ENCODE assay signal across 8 mouse cellular contexts in genomic region chr17:27056812-27057516, GRCm38 (mm10). TPM values are rescaled to one million over a fixed set of nuclear protein-coding genes. Genes with fewer than 3 reads are reported as not detected.
DNase-seq lines count a peak whose midpoint lies in the region; ATAC-seq and TF ChIP-seq lines count a peak whose summit lies in the region.

Gene Itpr3 (plus strand): TSS chr17:27057304.

- peak within 1 kb of the TSS; percentile 38; the same call in 1 of the 2 replicates for H3K9ac ChIP-seq in hindbrain, postnatal 0 days (replicated peaks; ENCODE audit: low read length)
- no peak within 1 kb of the TSS for H3K9ac ChIP-seq in liver, embryonic 14.5 days (replicated peaks)
- H3K9ac ChIP-seq in neural tube, embryonic 11.5 days (ENCODE audit: low read length), result peak within 1 kb of the TSS; percentile 42

- peak within 1 kb of the TSS; percentile 69 for H3K4me2 ChIP-seq in hindbrain, postnatal 0 days (ENCODE audit: low read depth, low read length)
- peak within 1 kb of the TSS; percentile 67 for H3K4me2 ChIP-seq in liver, embryonic 14.5 days (ENCODE audit: low read depth)
- peak within 1 kb of the TSS; percentile 66 for H3K4me2 ChIP-seq in neural tube, embryonic 11.5 days (ENCODE audit: low read depth)

- H3K27ac ChIP-seq in cerebellum, adult 2 months (ENCODE audit: insufficient read depth, low read length), result peak within 1 kb of the TSS; percentile 12; the same call in 1 of the 2 replicates
- peak within 1 kb of the TSS; percentile 7; the same call in 1 of the 2 replicates for H3K27ac ChIP-seq in hindbrain, postnatal 0 days
- no peak within 1 kb of the TSS for H3K27ac ChIP-seq in liver, embryonic 14.5 days
- H3K27ac ChIP-seq in neural tube, embryonic 11.5 days (ENCODE audit: low read depth, low read length), result no peak within 1 kb of the TSS

- WGBS in cerebellum, adult 2 months, result under 1% methylated on average over 64 of the region's 66 CpGs
- under 1% methylated on average over 64 of the region's 66 CpGs for WGBS in hindbrain, postnatal 0 days
- 0% methylated on average over 66 of the region's 66 CpGs for whole genome bisulfite sequencing in liver, embryonic 14.5 days (ENCODE audit: insufficient replicate concordance)
- under 1% methylated on average over 66 of the region's 66 CpGs for WGBS in neural tube, embryonic 11.5 days

- H3K27me3 ChIP-seq in cerebellum, adult 2 months (ENCODE audit: control insufficient read depth, insufficient read depth, low read length), result no peaks in the 10 kb centered on the region; the same call in 1 of the 2 replicates
- peaks cover 32% of the 10 kb centered on the region for H3K27me3 ChIP-seq in hindbrain, postnatal 0 days (ENCODE audit: insufficient read depth, low read length)
- H3K27me3 ChIP-seq in liver, embryonic 14.5 days (ENCODE audit: control insufficient read depth, insufficient read depth, low read length), result peaks cover 18% of the 10 kb centered on the region
- H3K27me3 ChIP-seq in neural tube, embryonic 11.5 days (ENCODE audit: control insufficient read depth, insufficient read depth, low read length), result peaks cover 34% of the 10 kb centered on the region

- TF ChIP-seq EP300 in liver, embryonic 14.5 days (IDR thresholded peaks at IDR 0.05; ENCODE audit: low read depth), result no peak

- peaks cover 5% of the 10 kb centered on the region; the same call in 1 of the 2 replicates for H3K4me1 ChIP-seq in cerebellum, adult 2 months (ENCODE audit: control insufficient read depth, insufficient read depth, low read length)
- H3K4me1 ChIP-seq in hindbrain, postnatal 0 days (ENCODE audit: insufficient read depth, low read length), result 0 out of 2 replicates have a peak, but pooled peaks cover 4% of the 10 kb centered on the region
- H3K4me1 ChIP-seq in liver, embryonic 14.5 days (replicated peaks; ENCODE audit: control insufficient read depth in 2 of 2, insufficient read depth in 2 of 2, low read length in 1 of 2), result peaks cover 0 to 3% of the 10 kb centered on the region in 2 experiments; a peak in 1 of 4 replicates
- no peaks in the 10 kb centered on the region for H3K4me1 ChIP-seq in neural tube, embryonic 11.5 days (ENCODE audit: control insufficient read depth, insufficient read depth, low read length)

- DNase-seq in Muller cell, postnatal 12 days (ENCODE audit: inconsistent ontology term), result peak; percentile 82
- peak; percentile 71 to 72 for DNase-seq in cerebellum, adult 2 months
- peak; percentile 61 for DNase-seq in gastrocnemius, postnatal 10 days
- peak; percentile 23 for DNase-seq in hindbrain, postnatal 0 days (ENCODE audit: low spot score)
- no peak for DNase-seq in liver, embryonic 14.5 days (ENCODE audit: low read depth in 3 of 3, low spot score in 3 of 3)
- peak; percentile 53 for DNase-seq in neural tube, embryonic 11.5 days (ENCODE audit: low spot score)
- peak; percentile 87 to 90 for DNase-seq in thymus, postnatal 10 days (ENCODE audit: low spot score in 2 of 2)

- no peak for TF ChIP-seq CTCF in cerebellum, adult 2 months (IDR thresholded peaks at IDR 0.05; ENCODE audit: borderline replicate concordance, insufficient read depth, low read depth, low read length)
- TF ChIP-seq CTCF in hindbrain, postnatal 0 days (IDR thresholded peaks at IDR 0.05; ENCODE audit: low read depth), result no peak
- TF ChIP-seq CTCF in liver, embryonic 14.5 days (IDR thresholded peaks at IDR 0.05; ENCODE audit: low read depth), result no peak

- H3K4me3 ChIP-seq in cerebellum, adult 2 months (replicated peaks; ENCODE audit: insufficient read depth, low read depth, low read length), result peak within 1 kb of the TSS; percentile 80
- H3K4me3 ChIP-seq in hindbrain, postnatal 0 days (ENCODE audit: low read length), result peak within 1 kb of the TSS; percentile 45
- peak within 1 kb of the TSS; percentile 55 to 56 for H3K4me3 ChIP-seq in liver, embryonic 14.5 days (ENCODE audit: insufficient read depth in 1 of 2, low read depth in 2 of 2, low read length in 2 of 2)
- H3K4me3 ChIP-seq in neural tube, embryonic 11.5 days (ENCODE audit: low read depth, low read length), result peak within 1 kb of the TSS; percentile 36

- TF ChIP-seq POLR2A in cerebellum, adult 2 months (IDR thresholded peaks at IDR 0.05; ENCODE audit: borderline replicate concordance, insufficient read depth, low read length), result 0 out of 2 replicates have a peak, but pooled peaks have one; percentile 45

- 0 out of 2 replicates have a peak, but pooled peaks have one; percentile 35 for ATAC-seq in hindbrain, postnatal 0 days
- ATAC-seq in liver, embryonic 14.5 days (ENCODE audit: insufficient read depth), result peak; percentile 74; the same call in 1 of the 2 replicates
- ATAC-seq in neural tube, embryonic 11.5 days (ENCODE audit: insufficient read depth, low FRiP score, low TSS enrichment), result no peak
- no peak for ATAC-seq in erythroid progenitor cell, adult 5-6 weeks (replicated peaks; ENCODE audit: low FRiP score, poor library complexity, severe bottlenecking)

- no peaks in the 10 kb centered on the region for H3K36me3 ChIP-seq in hindbrain, postnatal 0 days (ENCODE audit: insufficient read depth, low read length)
- no peaks in the 10 kb centered on the region for H3K36me3 ChIP-seq in liver, embryonic 14.5 days (replicated peaks; ENCODE audit: control insufficient read depth, insufficient read depth, low read depth)
- no peaks in the 10 kb centered on the region for H3K36me3 ChIP-seq in neural tube, embryonic 11.5 days (ENCODE audit: control insufficient read depth, insufficient read depth, low read length)

- H3K9me3 ChIP-seq in hindbrain, postnatal 0 days (ENCODE audit: low read length), result no peaks in the 10 kb centered on the region
- H3K9me3 ChIP-seq in liver, embryonic 14.5 days (ENCODE audit: control insufficient read depth, low read length), result no peaks in the 10 kb centered on the region
- H3K9me3 ChIP-seq in neural tube, embryonic 11.5 days (ENCODE audit: control insufficient read depth, low read length), result no peaks in the 10 kb centered on the region

RNA-seq across cellular contexts. Expression of gene Itpr3, which starts in this region (rescaled TPM):
- polyA plus RNA-seq in cerebellum, adult 2 months (2012; rRNA removed), result 6.5 and 7.6 TPM in 2 replicates
- 1 to 10 TPM; 6.3 to 7.2 TPM for total RNA-seq in gastrocnemius, postnatal 10 days (2021)
- 2.3 and 4.0 TPM in 2 replicates for total RNA-seq in hindbrain, postnatal 0 days (2014; rRNA removed)
- polyA plus RNA-seq in hindbrain, postnatal 0 days (2015; fragmentation: Nextera tagmentation; extraction: Ambion mirVana), result 0.58 TPM in 2 replicates
- 0.96 and 1.00 TPM in 2 replicates for polyA plus RNA-seq in liver, embryonic 14.5 days (2012; rRNA removed)
- 0.53 and 0.75 TPM in 2 replicates for polyA plus RNA-seq in liver, embryonic 14.5 days (2014; fragmentation: Nextera tagmentation; extraction: Ambion mirVana)
- polyA plus RNA-seq in neural tube, embryonic 11.5 days (2014; fragmentation: Nextera tagmentation; extraction: Ambion mirVana), result 1.2 and 1.4 TPM in 2 replicates
- 1.3 and 9.0 TPM in 2 replicates for total RNA-seq in erythroid progenitor cell, adult 5-6 weeks (2015; ENCODE audit: low replicate concordance)
- total RNA-seq in erythroid progenitor cell, adult 5-6 weeks (2017; ENCODE audit: low replicate concordance), result 0.98 and 2.2 TPM in 2 replicates

Comparison
In these comparisons a context has a peak if more than half of its experiments do, and no peak if none do; other contexts are left out.
1. Peak in ATAC-seq, H3K4me3 ChIP-seq and H3K4me2 ChIP-seq in liver, embryonic 14.5 days; RNA of the gene not detected or under 1 TPM.
2. DNase-seq: peak in Muller cell, postnatal 12 days (single experiment), cerebellum, adult 2 months (2 of 2), gastrocnemius, postnatal 10 days (single experiment), hindbrain, postnatal 0 days (single experiment), neural tube, embryonic 11.5 days (single experiment) and thymus, postnatal 10 days (2 of 2); none in liver, embryonic 14.5 days (0 of 3).
3. H3K27ac ChIP-seq: peak in cerebellum, adult 2 months (single experiment) and hindbrain, postnatal 0 days (single experiment); none in liver, embryonic 14.5 days (single experiment) and neural tube, embryonic 11.5 days (single experiment).
4. Peak in every context shown above with its lines, with median percentiles within 50 percentile points of each other: H3K4me3 ChIP-seq and H3K4me2 ChIP-seq.